Mouse (Mus musculus) kidney, adult 2 months (tissue): Measurements from ENCODE around the gene Gm16485.
A peak's percentile ranks its signal among the peaks of the same experiment; 100 is the strongest.

Source experiments
- CTCF ChIP-seq: fragments of 200-500 bp; conservative IDR thresholded peaks from 2 replicates; pipeline ENCODE4 v1.5.1; 2011; ENCODE audit warnings: low read depth, mild to moderate bottlenecking, control low read depth, low read length, moderate library complexity, mixed read lengths; ENCODE audit not compliant: insufficient read depth, insufficient read length
- POLR2A ChIP-seq: fragments of 200-500 bp; IDR thresholded peaks from one replicate; pipeline ENCODE4 v1.6.1; 2011; ENCODE audit warnings: low read depth, low read length, control low read depth

- TF ChIP-seq CTCF = peak; percentile 55
- no peak for TF ChIP-seq POLR2A
These were observed 7.0 kb upstream of the Gm16485 start for GRCm38 (mm10) chr9:8964512-8965133.
